Mouse (Mus musculus) thymus, postnatal 36 days (tissue): ENCODE measurements around the gene Ubb.

Experiments used
- DNase-seq, 2 experiments: peaks; one replicate each; pipeline ENCODE4 v3.0.0; 2022; ENCODE audit warnings: mixed read lengths in 2 of 2

Ubb gene

GRCm38 (mm10) chr11:62551226-62552119 is 502 bp downstream of the Ubb start:
- peak; percentile 89 for DNase-seq

- DNase-seq: no peak
Measured at GRCm38 (mm10) chr11:62553186-62553585, 2.2 kb downstream of the Ubb start.

- DNase-seq: no peak
Measured at GRCm38 (mm10) chr11:62553633-62554032, 2.7 kb downstream of the Ubb start.

GRCm38 (mm10) chr11:62554163-62554855 is 3.3 kb downstream of the Ubb start:
- no peak for DNase-seq

GRCm38 (mm10) chr11:62554934-62555517 is 4.1 kb downstream of the Ubb start:
- DNase-seq: no peak

- DNase-seq: no peak
Measured at GRCm38 (mm10) chr11:62555896-62556412, 5.0 kb downstream of the Ubb start.

GRCm38 (mm10) chr11:62557205-62557604 is 6.2 kb downstream of the Ubb start:
- no peak for DNase-seq

- DNase-seq: no peak
Measured at GRCm38 (mm10) chr11:62558152-62558551, 7.2 kb downstream of the Ubb start.

- no peak for DNase-seq
Measured at GRCm38 (mm10) chr11:62558961-62559646, 8.1 kb downstream of the Ubb start.

GRCm38 (mm10) chr11:62560463-62561016 is 9.6 kb downstream of the Ubb start:
- DNase-seq: peak; percentile 11 to 16

GRCm38 (mm10) chr11:62563590-62563989 is 12.6 kb downstream of the Ubb start:
- DNase-seq: no peak

- DNase-seq: no peak
Measured at GRCm38 (mm10) chr11:62565747-62566146, 14.8 kb downstream of the Ubb start.

- no peak for DNase-seq
Measured at GRCm38 (mm10) chr11:62566211-62566610, 15.2 kb downstream of the Ubb start.

GRCm38 (mm10) chr11:62568300-62568699 is 17.3 kb downstream of the Ubb start:
- no peak for DNase-seq

- peak; percentile 76 to 84 for DNase-seq
Measured at GRCm38 (mm10) chr11:62573959-62574702, 23.2 kb downstream of the Ubb start, which contains the start of gene Trpv2. Gene Trpv2, plus strand, starts transcription at chr11:62574486.

- peak in 1 of 2 experiments; percentile 10 for DNase-seq
Measured at GRCm38 (mm10) chr11:62574703-62575085, 23.7 kb downstream of the Ubb start.

GRCm38 (mm10) chr11:62575297-62575658 is 24.3 kb downstream of the Ubb start:
- peak; percentile 84 to 90 for DNase-seq

GRCm38 (mm10) chr11:62575659-62576438 is 24.9 kb downstream of the Ubb start:
- peak; percentile 49 to 53 for DNase-seq

GRCm38 (mm10) chr11:62576530-62577152 is 25.7 kb downstream of the Ubb start:
- DNase-seq: peak; percentile 78 to 85

- DNase-seq: no peak
Measured at GRCm38 (mm10) chr11:62583031-62583430, 32.1 kb downstream of the Ubb start.
